Mouse (Mus musculus): Measurements from ENCODE around the gene Ttc39d.
A peak's percentile ranks its signal among the peaks of the same experiment; 100 is the strongest.
"Not testable (repeated sequence)": the region's sequence is repeated elsewhere in the genome, so short reads cannot be mapped to it uniquely, and the experiment has no call there.

Ttc39d gene

GRCm38 (mm10) chr17:80193075-80193474 is 14.2 kb upstream of the Ttc39d start:
- DNase-seq (ENCODE audit: low read depth, low spot score): no peak

- DNase-seq (ENCODE audit: low read depth, low spot score): no peak
Observed at GRCm38 (mm10) chr17:80199160-80199778, 8.0 kb upstream of the Ttc39d start.

- no peak for DNase-seq (ENCODE audit: low read depth, low spot score)
Observed at GRCm38 (mm10) chr17:80205657-80206056, 1.6 kb upstream of the Ttc39d start.

- DNase-seq (ENCODE audit: low read depth, low spot score): no peak
Observed at GRCm38 (mm10) chr17:80206301-80206670, 974 bp upstream of the Ttc39d start.

GRCm38 (mm10) chr17:80213998-80214397 is 6.7 kb downstream of the Ttc39d start:
- not testable (repeated sequence) for DNase-seq (ENCODE audit: low read depth, low spot score)

- DNase-seq (ENCODE audit: low read depth, low spot score): no peak
Observed at GRCm38 (mm10) chr17:80220131-80220530, 12.9 kb downstream of the Ttc39d start.

- no peak for DNase-seq (ENCODE audit: low read depth, low spot score)
Observed at GRCm38 (mm10) chr17:80221202-80221601, 13.9 kb downstream of the Ttc39d start.

GRCm38 (mm10) chr17:80221890-80222628 is 14.8 kb downstream of the Ttc39d start:
- no peak for DNase-seq (ENCODE audit: low read depth, low spot score)

- DNase-seq (ENCODE audit: low read depth, low spot score): no peak
Observed at GRCm38 (mm10) chr17:80223829-80224228, 16.6 kb downstream of the Ttc39d start.

GRCm38 (mm10) chr17:80224326-80225116 is 17.3 kb downstream of the Ttc39d start, which contains the start of gene Gemin6:
Gemin6 (plus strand) TSS chr17:80224441.
- DNase-seq (ENCODE audit: low read depth, low spot score): peak; percentile 80

- DNase-seq (ENCODE audit: low read depth, low spot score): not testable (repeated sequence)
Observed at GRCm38 (mm10) chr17:80225142-80225541, 17.9 kb downstream of the Ttc39d start.

- no peak for DNase-seq (ENCODE audit: low read depth, low spot score)
Observed at GRCm38 (mm10) chr17:80229396-80229795, 22.1 kb downstream of the Ttc39d start.

GRCm38 (mm10) chr17:80233844-80234243 is 26.6 kb downstream of the Ttc39d start:
- DNase-seq (ENCODE audit: low read depth, low spot score): no peak

GRCm38 (mm10) chr17:80234376-80234775 is 27.1 kb downstream of the Ttc39d start:
- no peak for DNase-seq (ENCODE audit: low read depth, low spot score)

GRCm38 (mm10) chr17:80235477-80235876 is 28.2 kb downstream of the Ttc39d start:
- no peak for DNase-seq (ENCODE audit: low read depth, low spot score)

GRCm38 (mm10) chr17:80236805-80237204 is 29.5 kb downstream of the Ttc39d start:
- DNase-seq (ENCODE audit: low read depth, low spot score): no peak

GRCm38 (mm10) chr17:80237475-80237874 is 30.2 kb downstream of the Ttc39d start:
- no peak for DNase-seq (ENCODE audit: low read depth, low spot score)

GRCm38 (mm10) chr17:80241594-80241993 is 34.3 kb downstream of the Ttc39d start:
- DNase-seq (ENCODE audit: low read depth, low spot score): no peak

- no peak for DNase-seq (ENCODE audit: low read depth, low spot score)
Observed at GRCm38 (mm10) chr17:80243116-80243515, 35.9 kb downstream of the Ttc39d start.

- no peak for DNase-seq (ENCODE audit: low read depth, low spot score)
Observed at GRCm38 (mm10) chr17:80252757-80253525, 45.7 kb downstream of the Ttc39d start.

GRCm38 (mm10) chr17:80254421-80254820 is 47.2 kb downstream of the Ttc39d start:
- DNase-seq (ENCODE audit: low read depth, low spot score): no peak

GRCm38 (mm10) chr17:80255208-80255607 is 47.9 kb downstream of the Ttc39d start:
- DNase-seq (ENCODE audit: low read depth, low spot score): no peak
